Mouse (Mus musculus): ENCODE measurements around the gene Gm49510. TPM values are rescaled to one million over a fixed set of nuclear protein-coding genes. Genes with fewer than 3 reads are reported as not detected.

Gene Gm49510
- total RNA-seq, 1 experiment from 2014 or later = not detected

DNA sequence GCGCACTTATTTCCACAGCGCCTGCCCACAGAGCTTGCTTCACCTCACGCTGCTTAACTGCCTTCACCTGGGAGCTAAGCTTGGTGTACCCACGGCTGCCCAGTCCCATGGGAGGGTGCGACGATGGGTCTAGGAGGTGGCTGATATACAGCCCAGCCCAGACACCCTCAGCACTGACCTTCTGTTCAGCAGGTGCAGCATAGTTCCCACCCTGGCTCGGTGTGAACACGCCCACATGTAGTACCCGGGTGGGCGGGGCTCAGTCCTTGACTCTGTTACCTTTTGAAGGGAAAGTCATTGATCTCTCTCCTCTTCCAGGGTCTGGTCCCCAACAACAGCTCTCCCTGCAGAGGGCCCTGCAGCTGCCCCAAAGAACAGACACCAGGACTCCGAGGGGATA lies 60.1 kb downstream of the Gm49510 start:
- ATAC-seq (replicated peaks in 1 of 2; ENCODE audit: insufficient read depth in 1 of 2, low FRiP score in 2 of 2, low TSS enrichment in 1 of 2, low read depth in 1 of 2, poor library complexity in 2 of 2, severe bottlenecking in 2 of 2) = no peak

DNA sequence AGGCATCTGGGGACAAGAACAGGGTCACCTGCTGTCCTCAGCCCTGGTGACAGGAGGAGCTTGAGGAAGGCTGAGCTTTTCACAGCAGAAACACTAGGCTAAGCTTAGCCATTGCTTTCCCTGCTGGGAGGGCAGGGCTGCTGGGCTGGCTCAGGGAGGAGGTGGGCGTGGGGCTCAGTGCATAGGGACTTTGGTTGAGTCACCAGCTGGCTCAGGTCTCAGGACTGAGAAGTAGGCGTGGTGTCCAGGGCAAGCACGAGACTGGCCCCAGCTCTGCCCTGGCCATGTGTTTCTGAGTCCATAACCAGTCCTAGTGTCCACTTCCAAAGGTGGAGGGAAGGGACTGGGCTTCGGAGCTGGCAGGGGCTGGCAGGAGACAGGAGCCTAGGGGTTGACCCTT lies 60.6 kb downstream of the Gm49510 start:
- no peak for ATAC-seq (replicated peaks in 1 of 2; ENCODE audit: insufficient read depth in 1 of 2, low FRiP score in 2 of 2, low TSS enrichment in 1 of 2, low read depth in 1 of 2, poor library complexity in 2 of 2, severe bottlenecking in 2 of 2)

DNA sequence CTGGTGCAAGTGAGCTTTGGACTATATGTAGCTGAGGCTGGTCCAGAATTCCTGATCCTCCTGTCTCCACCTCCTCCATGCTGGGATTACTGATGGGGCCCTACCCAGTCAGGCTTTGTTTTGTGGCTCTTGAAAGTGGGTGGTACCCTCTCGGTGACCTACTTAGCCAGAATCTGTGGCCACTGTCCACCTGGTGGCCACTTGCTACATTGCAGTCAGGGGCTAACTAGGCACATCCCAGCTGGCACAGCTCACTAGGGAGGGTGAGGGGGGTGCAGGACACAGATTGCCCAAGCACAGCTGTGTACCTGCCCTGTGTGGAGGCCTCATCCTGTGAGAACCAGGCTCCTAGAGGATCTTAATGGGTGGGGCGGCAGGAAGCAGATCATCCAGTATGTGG lies 63.4 kb downstream of the Gm49510 start:
- ATAC-seq (replicated peaks in 1 of 2; ENCODE audit: insufficient read depth in 1 of 2, low FRiP score in 2 of 2, low TSS enrichment in 1 of 2, low read depth in 1 of 2, poor library complexity in 2 of 2, severe bottlenecking in 2 of 2) = peak; percentile 70 to 87

Other genes starting within 250 kb of the Gm49510 start
- 0.20 and 1.3 TPM in 2 replicates for gene Elfn2, start 180.9 kb upstream of the Gm49510 start, total RNA-seq (2017)
- 45.7 and 53.7 TPM in 2 replicates for gene Mfng, start 126.2 kb upstream of the Gm49510 start, total RNA-seq (2017)
- gene Card10, start 96.6 kb upstream of the Gm49510 start, total RNA-seq (2017) = 0.13 TPM in 1 of 2 replicates, not detected in the other
- gene Cdc42ep1, start 57.0 kb upstream of the Gm49510 start, total RNA-seq (2017) = not detected in 2 replicates
- gene Lgals2, start 44.1 kb upstream of the Gm49510 start, total RNA-seq (2017) = not detected in 2 replicates
- gene Gga1, start 22.5 kb upstream of the Gm49510 start, total RNA-seq (2017) = 11.9 and 12.3 TPM in 2 replicates
- 19.9 and 27.4 TPM in 2 replicates for gene Sh3bp1, start 101 bp downstream of the Gm49510 start, total RNA-seq (2017)
- gene Pdxp, start 14.3 kb downstream of the Gm49510 start, total RNA-seq (2017) = 7.7 and 8.4 TPM in 2 replicates
- 77.1 and 108 TPM in 2 replicates for gene Lgals1, start 27.1 kb downstream of the Gm49510 start, total RNA-seq (2017)
- gene Nol12, start 35.3 kb downstream of the Gm49510 start, total RNA-seq (2017) = 23.7 and 37.5 TPM in 2 replicates
- 28.3 and 39.2 TPM in 2 replicates for gene Triobp, start 48.1 kb downstream of the Gm49510 start, total RNA-seq (2017)
- gene H1f0, start 128.8 kb downstream of the Gm49510 start, total RNA-seq (2017) = 75.7 and 76.0 TPM in 2 replicates
- gene Galr3, start 142.2 kb downstream of the Gm49510 start, total RNA-seq (2017) = 1.5 and 1.7 TPM in 2 replicates
- 15.1 and 15.6 TPM in 2 replicates for gene Ankrd54, start 163.2 kb downstream of the Gm49510 start, total RNA-seq (2017)
- gene Eif3l, start 175.5 kb downstream of the Gm49510 start, total RNA-seq (2017) = 204 and 224 TPM in 2 replicates
- gene Micall1, start 209.2 kb downstream of the Gm49510 start, total RNA-seq (2017) = 3.4 and 6.7 TPM in 2 replicates
- gene Polr2f, start 241.3 kb downstream of the Gm49510 start, total RNA-seq (2017) = 42.5 and 72.2 TPM in 2 replicates
- gene 1700088E04Rik, start 241.6 kb downstream of the Gm49510 start, total RNA-seq (2017) = 0.84 and 1.9 TPM in 2 replicates